Mouse (Mus musculus) monocyte, adult 2 months (primary cell): Measurements from ENCODE around the gene Hps1.
"Not testable (repeated sequence)": the region's sequence is repeated elsewhere in the genome, so short reads cannot be mapped to it uniquely, and the experiment has no call there.

Experiments
- DNase-seq, 2 experiments: peaks; one replicate each; pipeline ENCODE4 v3.0.0; 2022; ENCODE audit warnings: low spot score in 2 of 2, low read depth in 1 of 2

Hps1 gene

DNA sequence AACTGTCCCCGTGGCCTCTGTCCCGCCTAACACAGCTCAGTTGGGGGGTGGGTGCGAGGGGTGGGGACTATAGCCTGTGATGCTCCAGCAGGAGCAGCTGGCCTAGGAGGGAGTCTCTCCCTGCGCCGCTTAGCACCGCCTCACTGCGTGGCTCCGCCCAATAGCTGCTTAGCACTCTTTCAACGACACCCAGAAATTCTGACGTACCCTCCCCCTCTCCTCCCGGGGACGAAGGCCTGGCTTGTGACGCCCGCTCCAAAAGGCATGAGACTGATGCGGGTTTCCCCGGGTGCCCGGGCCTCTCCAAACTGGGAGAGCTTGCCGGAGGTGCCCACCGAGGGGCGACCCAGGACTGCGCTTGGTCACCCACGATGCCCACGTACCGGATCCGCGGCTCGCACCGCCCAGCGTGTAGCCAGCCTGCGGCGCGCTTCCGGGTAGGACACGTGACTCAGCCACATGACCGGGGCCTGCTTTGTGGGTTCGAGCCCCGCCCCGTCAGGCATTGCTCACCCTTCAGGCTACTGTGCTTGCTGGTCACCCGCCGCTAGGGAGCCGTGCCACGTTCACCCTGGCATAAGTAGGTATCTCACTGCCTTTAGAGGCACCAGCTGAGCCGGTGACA lies at the start of gene Hps1:
Gene Hps1 (minus strand): TSS at position 448 of the 625 bp plus-strand sequence.
- DNase-seq, result peak; percentile 80 to 88

- no peak for DNase-seq
Measured at GRCm38 (mm10) chr19:42829196-42829595, 49.4 kb upstream of the Hps1 start.

GRCm38 (mm10) chr19:42827843-42828242 lies 48.1 kb upstream of the Hps1 start:
- DNase-seq, result no peak

DNA sequence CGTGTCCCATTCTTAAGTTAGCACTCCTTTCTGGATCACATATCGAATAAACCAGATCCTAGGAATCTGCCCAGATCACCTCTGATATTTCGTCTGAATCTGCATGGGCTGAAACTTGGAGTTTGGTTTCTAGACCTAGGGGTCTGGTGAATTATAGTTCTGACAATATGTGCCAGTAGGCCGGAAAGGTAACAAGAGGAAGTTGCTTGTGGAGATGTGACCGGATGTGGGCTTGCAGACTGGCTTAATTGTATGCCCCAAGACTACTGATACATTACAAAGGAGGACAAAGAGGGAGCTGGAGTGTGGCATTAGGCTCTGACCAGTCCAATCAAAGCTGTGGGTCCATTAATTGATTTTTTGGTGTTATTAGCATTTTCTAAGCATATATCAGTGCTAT lies 40.3 kb upstream of the Hps1 start:
- DNase-seq, result no peak

- DNase-seq, result no peak
Measured at GRCm38 (mm10) chr19:42817761-42818160, 38.0 kb upstream of the Hps1 start.

DNA sequence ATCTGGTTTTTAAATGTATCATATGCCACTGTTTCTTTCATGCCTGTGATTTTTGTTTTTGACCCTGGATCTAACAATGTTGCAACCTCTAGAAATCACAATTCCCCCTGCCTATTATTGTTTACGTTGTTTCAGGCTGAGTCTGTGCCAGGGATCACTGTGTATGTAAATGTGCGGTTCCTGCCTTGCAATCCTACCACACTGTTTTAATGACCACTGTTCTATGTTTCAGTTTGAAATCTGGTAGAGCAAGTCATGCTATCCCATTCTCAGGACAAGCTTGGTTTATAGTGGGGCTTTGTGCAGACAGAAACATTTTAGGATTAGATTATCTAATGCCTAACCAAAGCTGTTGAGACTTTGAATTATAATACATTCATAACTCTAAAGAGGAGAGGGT lies 36.5 kb upstream of the Hps1 start:
- no peak for DNase-seq

- DNase-seq, result no peak
Measured at GRCm38 (mm10) chr19:42810140-42810539, 30.4 kb upstream of the Hps1 start.

DNA sequence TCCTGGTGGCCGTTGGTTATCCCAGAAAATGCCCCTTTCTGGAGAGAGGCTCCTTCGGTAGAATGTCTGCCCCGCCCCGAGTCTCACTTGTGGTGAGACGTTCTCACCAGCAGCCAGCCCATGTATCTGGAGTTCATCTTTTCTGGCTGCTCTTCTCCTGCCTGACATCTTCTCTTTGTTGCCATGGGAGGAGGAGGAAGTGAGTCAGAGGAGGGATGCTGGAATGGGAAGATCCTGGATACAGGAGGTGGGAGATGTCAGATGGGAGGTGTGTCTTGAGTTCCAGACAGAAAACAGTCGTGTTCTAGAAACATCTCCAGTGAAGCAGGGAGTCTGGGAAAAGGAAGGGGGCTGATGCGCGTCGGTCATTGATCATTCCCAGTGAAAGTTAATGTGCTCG lies 29.7 kb upstream of the Hps1 start:
- DNase-seq, result no peak

- DNase-seq, result no peak
Measured at GRCm38 (mm10) chr19:42797866-42798265, 18.1 kb upstream of the Hps1 start.

GRCm38 (mm10) chr19:42795801-42796200 lies 16.0 kb upstream of the Hps1 start:
- DNase-seq, result no peak

DNA sequence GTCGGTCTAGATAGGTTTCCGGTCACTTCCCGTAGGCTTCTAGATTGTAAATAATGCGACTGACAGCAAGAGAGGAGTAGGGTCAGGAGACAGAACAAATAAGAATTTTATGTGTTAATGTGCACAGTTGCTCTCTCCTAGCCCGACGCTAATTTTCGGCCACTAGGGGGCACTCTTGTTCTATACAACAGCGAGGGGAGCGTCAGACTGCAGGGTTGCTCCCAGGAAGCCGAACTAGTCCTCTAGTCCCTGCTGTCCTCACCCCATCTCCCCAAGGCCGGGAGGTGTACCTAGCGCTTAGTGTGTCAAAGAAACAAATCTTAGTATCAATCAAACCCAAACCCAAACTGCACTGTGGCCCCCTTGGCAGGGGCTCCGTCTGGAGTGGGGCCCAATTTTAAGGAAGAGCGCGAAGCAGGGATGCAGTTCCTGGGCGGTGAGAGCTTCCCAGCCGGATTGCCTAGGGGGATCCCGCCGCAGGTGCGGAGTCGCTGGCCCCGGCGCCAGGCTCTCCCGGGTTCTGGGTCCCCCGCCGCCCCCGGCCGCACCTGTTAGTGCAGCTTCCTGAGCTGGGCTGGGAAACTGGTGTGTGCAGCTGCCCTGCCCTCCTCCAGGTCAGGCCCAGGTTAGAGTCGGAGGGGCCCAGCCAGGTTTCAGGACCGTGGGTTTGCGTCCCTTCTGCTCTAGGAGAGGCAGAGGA lies 15.3 kb upstream of the Hps1 start:
- DNase-seq, result peak; percentile 38 to 69

DNA sequence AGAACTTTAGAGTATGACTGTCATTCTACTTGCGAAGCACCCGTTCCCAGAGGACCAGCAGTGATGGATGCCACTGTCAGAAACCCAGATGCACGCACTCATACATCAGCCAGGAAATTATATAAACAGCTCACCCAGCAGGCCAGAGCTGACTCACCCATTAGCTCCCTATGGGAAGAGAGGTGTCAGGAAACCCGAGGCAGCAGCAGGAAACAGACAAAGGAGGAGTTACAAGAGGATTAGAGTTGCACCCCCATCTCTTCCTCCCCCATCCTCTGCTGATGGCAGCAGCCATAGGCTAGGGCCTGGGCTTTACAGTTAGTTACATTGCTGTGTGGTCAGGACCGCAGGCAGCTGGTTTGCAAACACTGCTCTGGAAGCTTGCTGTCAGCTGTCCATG lies 8.5 kb upstream of the Hps1 start:
- DNase-seq, result no peak

DNA sequence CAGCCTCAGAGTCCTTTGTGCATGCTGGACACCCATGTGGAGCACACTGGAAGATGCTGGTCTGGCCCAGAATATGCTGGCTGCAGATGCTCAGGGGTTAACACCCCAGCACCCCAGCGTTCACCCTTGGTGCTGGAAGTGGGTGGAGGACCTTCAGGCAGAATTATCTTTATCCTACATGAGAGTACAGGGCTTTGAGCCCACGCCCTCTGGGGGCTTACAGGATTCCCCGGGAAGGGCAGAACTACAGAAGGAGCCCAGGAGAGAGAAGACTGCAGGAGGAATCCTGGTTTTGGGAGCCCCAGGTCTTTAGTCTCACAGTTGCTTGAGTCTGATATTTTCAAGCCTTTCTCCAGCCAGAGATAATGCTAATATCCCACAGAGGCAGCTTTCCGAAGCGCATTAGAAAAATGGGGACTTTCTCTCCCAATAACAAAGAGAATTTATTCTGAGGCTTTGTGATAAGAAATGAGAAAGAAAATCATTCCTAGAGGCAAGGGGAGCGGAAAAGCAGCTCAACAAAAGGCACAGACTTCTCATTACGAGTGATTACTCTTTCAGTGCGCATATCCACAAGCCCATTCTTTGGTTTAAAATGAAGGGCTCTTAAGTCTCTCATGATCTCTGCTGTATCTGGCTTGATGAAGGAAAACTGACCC lies 5.9 kb upstream of the Hps1 start:
- DNase-seq, result no peak

- no peak for DNase-seq
Measured at GRCm38 (mm10) chr19:42785129-42785528, 5.4 kb upstream of the Hps1 start.

GRCm38 (mm10) chr19:42780156-42780538 lies 369 bp upstream of the Hps1 start:
- DNase-seq, result not testable (repeated sequence)

GRCm38 (mm10) chr19:42777801-42778200 lies 2.0 kb downstream of the Hps1 start:
- no peak for DNase-seq

DNA sequence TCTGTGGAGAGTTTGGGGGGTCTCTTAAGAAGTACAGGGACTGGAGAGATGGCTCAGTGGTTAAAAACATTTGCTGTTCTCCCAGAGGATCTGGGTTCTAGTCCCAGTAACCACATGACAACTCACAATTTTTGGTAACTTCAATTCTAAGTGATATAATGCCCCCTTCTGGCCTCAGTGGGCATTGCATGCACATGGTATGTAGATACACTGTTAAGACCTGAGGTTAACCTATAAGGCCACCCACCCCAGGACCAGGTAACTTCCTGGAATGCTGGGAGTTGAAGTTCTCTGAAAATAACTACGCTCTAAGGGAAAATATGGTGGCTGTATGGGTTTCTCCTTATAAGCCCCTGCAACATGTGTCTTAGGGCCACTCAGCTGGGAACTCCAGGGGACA lies 3.0 kb downstream of the Hps1 start:
- no peak for DNase-seq

- no peak for DNase-seq
Measured at GRCm38 (mm10) chr19:42770141-42770872, 9.5 kb downstream of the Hps1 start.

DNA sequence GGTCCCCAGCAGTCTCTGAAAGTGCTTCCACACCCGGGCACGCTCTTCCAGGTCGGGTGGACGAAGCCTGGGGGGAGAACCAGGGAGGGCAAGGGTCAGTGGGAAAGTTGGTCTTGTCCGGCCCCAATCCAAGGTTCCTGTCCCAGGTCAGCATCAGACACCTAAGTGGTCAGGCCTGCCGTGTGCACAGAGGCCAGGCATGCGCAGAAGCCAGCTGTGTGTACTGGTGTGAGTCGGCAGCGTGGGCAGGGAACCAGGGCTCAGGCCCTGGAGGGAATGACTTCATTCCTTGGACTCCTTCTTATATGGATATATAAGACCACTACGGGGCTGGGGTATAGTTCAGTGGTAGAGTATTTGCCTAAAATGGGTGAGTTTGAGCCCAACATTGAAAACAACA lies 10.1 kb downstream of the Hps1 start:
- no peak for DNase-seq

- DNase-seq, result no peak
Measured at GRCm38 (mm10) chr19:42767361-42767760, 12.4 kb downstream of the Hps1 start.

- no peak for DNase-seq
Measured at GRCm38 (mm10) chr19:42764398-42764797, 15.4 kb downstream of the Hps1 start.

GRCm38 (mm10) chr19:42756671-42757070 lies 23.1 kb downstream of the Hps1 start:
- no peak for DNase-seq
